Mouse (Mus musculus) lung, postnatal 0 days (tissue): ENCODE data around the gene Mybpc2. TPM values are rescaled to one million over a fixed set of nuclear protein-coding genes. Genes with fewer than 3 reads are reported as not detected.

ENCODE experiments used
- ATAC-seq: fragments of 200-750 bp; cut with Nextera tagmentation; 2 replicates; pipeline ENCODE4 v1.8.0; 2017; ENCODE audit warnings: moderate library complexity
- DNase-seq: peaks from one replicate; pipeline ENCODE4 v3.0.0-alpha.2; 2016; ENCODE audit warnings: low spot score
- H3K27ac ChIP-seq: fragments of 300-500 bp; sonication (generic); 2 replicates; pipeline ENCODE4 v1.5.1; 2014; ENCODE audit warnings: antibody characterized with exemption, mild to moderate bottlenecking, low read length, mixed read lengths
- H3K27me3 ChIP-seq: fragments of 300-500 bp; sonication (generic); replicated peaks from 2 replicates; pipeline ENCODE4 v1.6.1; 2014; ENCODE audit warnings: low read length, mixed read lengths; ENCODE audit not compliant: insufficient read depth
- H3K36me3 ChIP-seq: fragments of 300-500 bp; sonication (generic); 2 replicates; pipeline ENCODE4 v1.6.1; 2014; ENCODE audit warnings: low read length, mixed read lengths; ENCODE audit not compliant: insufficient read depth
- H3K4me1 ChIP-seq: fragments of 300-500 bp; sonication (generic); 2 replicates; pipeline ENCODE4 v1.6.1; 2014; ENCODE audit warnings: antibody characterized with exemption, low read depth, low read length, mixed read lengths; ENCODE audit not compliant: insufficient read depth
- H3K4me2 ChIP-seq: fragments of 300-500 bp; sonication (generic); replicated peaks from 2 replicates; pipeline ENCODE4 v1.6.1; 2014; ENCODE audit warnings: low read depth, mild to moderate bottlenecking, low read length, moderate library complexity, mixed read lengths
- H3K4me3 ChIP-seq: fragments of 300-500 bp; sonication (generic); 2 replicates; pipeline ENCODE4 v1.5.1; 2014; ENCODE audit warnings: low read depth, low read length
- H3K9ac ChIP-seq: fragments of 300-500 bp; sonication (generic); replicated peaks from 2 replicates; pipeline ENCODE4 v1.6.1; 2014; ENCODE audit warnings: low read depth, mild to moderate bottlenecking
- H3K9me3 ChIP-seq: fragments of 300-500 bp; sonication (generic); 2 replicates; pipeline ENCODE4 v1.6.1; 2016; ENCODE audit warnings: low read length, mixed read lengths
- CTCF ChIP-seq: IDR thresholded peaks from 2 replicates; pipeline ENCODE4 v1.5.1; 2016; ENCODE audit warnings: antibody characterized with exemption, mild to moderate bottlenecking
- EP300 ChIP-seq: IDR thresholded peaks from 2 replicates; pipeline ENCODE4 v1.6.1; 2016; ENCODE audit warnings: antibody characterized with exemption, mild to moderate bottlenecking, control low read depth
- WGBS: fragments of 180-500 bp; shearing (Covaris S2); extraction: QIAGEN DNeasy Blood & Tissue Kit; methylation state at CpG from one replicate; pipeline ENCODE4 v1.1.7; 2014; 5-methylcytosine and 5-hydroxymethylcytosine counted together
- polyA plus RNA-seq: library from polyadenylated mRNA; unstranded; fragments of >200 nt; fragmentation: Nextera tagmentation; extraction: Ambion mirVana; gene quantifications from 2 replicates; pipeline ENCODE4 v1.2.1, GENCODE M21; 2015

Gene Mybpc2
- polyA plus RNA-seq, 1 experiment from 2014 or later, result 0.37 TPM

DNA sequence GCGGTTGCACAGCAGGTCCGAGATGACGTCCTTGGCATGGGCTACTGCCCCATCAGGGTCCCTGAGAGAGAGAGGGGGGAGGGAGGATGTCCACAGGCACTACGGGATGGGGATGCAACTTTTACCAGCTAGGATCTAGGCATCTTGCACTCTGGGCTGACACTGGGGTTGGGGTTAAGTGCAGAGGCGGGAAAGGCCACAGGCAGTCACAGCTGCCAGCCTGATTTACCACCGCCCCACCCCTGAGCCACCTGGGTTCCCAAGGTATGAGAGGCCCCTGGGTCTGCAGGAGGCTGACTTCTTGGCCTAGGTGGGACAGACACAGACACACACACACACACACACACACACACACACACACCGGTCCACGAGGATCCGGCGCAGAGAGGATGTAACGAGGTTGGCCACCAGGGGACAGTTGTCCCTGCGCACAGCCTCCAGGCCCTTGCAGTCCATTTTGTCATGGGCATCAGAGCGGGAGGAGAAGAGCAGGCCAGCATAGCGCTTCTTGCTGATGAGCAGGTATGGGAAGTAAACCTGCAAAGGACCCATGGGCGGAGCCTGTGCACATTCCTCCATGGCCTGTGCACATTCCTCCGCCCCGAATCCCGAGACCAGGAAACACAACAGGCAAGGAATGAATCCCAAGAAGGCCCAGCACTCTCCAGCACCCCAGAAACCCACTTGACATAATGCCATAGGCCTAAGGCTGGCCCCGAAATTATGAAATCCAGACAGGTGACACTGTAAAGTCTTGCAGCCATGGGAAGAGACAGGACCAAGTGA is 10.4 kb upstream of the Mybpc2 start:
- H3K9me3 ChIP-seq, result no peaks in the 10 kb centered on the region
- WGBS, result 78% methylated on average over 18 of the region's 19 CpGs
- TF ChIP-seq EP300, result no peak
- peak; percentile 45 for TF ChIP-seq CTCF
- no peaks in the 10 kb centered on the region for H3K4me1 ChIP-seq
- no peak for ATAC-seq
- no peak overlapping the region for H3K4me3 ChIP-seq
- 0 out of 2 replicates have a peak, but pooled peaks cover 7% of the 10 kb centered on the region for H3K36me3 ChIP-seq
- H3K4me2 ChIP-seq, result no peak overlapping the region
- H3K27ac ChIP-seq, result no peak overlapping the region
- no peak overlapping the region for H3K9ac ChIP-seq
- DNase-seq, result no peak
- H3K27me3 ChIP-seq, result no peaks in the 10 kb centered on the region

DNA sequence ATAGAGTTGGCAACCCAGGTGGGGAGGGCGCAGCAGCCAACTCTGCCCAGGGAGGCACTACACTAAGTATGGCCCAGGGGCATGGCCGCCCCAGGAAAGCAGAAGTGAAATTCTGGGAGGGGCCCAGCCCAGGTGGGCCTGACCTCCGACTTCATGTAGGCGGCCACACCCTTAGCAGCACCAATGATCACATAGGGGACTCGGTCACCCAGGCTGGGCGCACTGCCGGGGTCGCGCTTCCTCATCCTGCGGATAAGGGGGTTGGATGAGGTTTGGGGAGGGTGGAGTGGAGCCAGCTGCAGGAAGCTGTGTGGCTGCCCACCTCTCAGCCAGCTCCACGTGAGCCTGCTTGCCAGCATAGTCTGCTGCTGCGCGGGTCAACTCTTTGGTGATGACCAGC is 9.8 kb upstream of the Mybpc2 start:
- DNase-seq (no peak), ATAC-seq (no peak)
- Histone ChIP-seq H3K27me3 (no peaks in the 10 kb centered on the region), H3K27ac (no peak overlapping the region), H3K9me3 (no peaks in the 10 kb centered on the region), H3K9ac (no peak overlapping the region), H3K4me3 (no peak overlapping the region), H3K36me3 (0 out of 2 replicates have a peak, but pooled peaks cover 1% of the 10 kb centered on the region), H3K4me1 (no peaks in the 10 kb centered on the region), H3K4me2 (no peak overlapping the region)
- 84% methylated on average over 13 of the region's 13 CpGs for WGBS
- TF ChIP-seq CTCF (no peak), EP300 (no peak)

DNA sequence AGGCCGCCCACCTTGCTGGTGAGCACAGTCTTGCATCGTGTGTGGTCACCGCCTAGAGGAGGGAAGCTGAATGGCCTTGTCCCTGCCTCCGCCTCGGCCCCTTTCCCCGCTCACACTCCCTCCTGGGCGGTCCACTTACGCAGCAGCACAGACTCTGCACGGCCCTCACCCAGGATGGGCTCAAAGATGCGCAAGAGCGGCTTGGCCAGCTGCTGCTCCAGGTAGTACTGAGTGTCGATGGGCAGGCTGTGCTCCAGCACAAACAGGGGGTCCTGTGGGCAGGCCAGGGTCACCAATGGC is 9.2 kb upstream of the Mybpc2 start:
- no peaks in the 10 kb centered on the region for H3K4me1 ChIP-seq
- H3K4me2 ChIP-seq, result no peak overlapping the region
- TF ChIP-seq EP300 (no peak), CTCF (no peak)
- ATAC-seq (no peak), DNase-seq (no peak)
- no peak overlapping the region for H3K9ac ChIP-seq
- no peak overlapping the region for H3K4me3 ChIP-seq
- 83% methylated on average over 12 of the region's 12 CpGs for WGBS
- H3K36me3 ChIP-seq, result no peaks in the 10 kb centered on the region
- H3K9me3 ChIP-seq, result no peaks in the 10 kb centered on the region
- no peaks in the 10 kb centered on the region for H3K27me3 ChIP-seq
- no peak overlapping the region for H3K27ac ChIP-seq

DNA sequence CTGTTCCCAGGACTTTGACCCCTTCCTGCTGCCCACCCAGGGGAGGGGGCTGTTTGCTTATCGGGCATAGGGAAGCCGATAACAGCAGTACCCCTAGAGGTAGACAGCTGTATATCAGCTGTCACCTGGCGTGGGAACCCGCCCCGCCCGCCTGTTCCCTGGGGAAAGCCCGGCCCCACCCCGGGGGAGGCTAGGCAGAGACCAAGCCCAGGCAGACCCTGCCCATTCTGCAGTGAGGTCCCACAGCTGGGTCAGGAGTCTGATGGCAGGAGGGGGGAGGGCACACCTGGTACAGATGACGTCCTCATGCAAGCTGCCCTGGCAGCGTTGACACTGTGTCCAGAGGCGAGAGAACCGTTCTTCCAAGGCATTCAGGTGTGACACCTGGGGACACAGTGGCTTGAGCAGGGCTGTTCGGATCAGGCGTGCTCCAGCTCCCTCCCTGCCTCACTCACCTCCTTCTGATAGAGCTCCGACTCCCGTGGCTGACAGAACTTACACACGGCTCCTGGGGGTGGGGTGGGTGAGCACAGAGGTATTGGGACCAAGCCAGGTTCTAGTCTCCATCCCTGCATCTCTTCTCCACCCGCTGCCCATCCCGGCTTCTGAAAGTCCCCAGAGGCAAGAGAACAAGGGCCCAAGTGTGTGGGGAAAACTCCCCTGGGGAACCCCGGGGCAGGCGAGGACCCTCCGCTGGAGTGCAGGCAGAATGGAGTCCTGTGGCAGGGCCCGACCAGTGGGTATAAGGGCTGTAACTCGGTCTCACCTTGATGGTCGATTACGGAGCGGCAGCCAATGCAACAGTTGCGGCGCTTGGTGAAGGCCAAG is 8.7 kb upstream of the Mybpc2 start:
- WGBS, result 83% methylated on average over 29 of the region's 29 CpGs
- H3K4me3 ChIP-seq, result no peak overlapping the region
- H3K27ac ChIP-seq, result no peak overlapping the region
- H3K4me2 ChIP-seq, result no peak overlapping the region
- H3K36me3 ChIP-seq, result no peaks in the 10 kb centered on the region
- DNase-seq (no peak), ATAC-seq (no peak)
- H3K9me3 ChIP-seq, result no peaks in the 10 kb centered on the region
- H3K4me1 ChIP-seq, result no peaks in the 10 kb centered on the region
- H3K9ac ChIP-seq, result no peak overlapping the region
- TF ChIP-seq EP300 (no peak), CTCF (no peak)
- no peaks in the 10 kb centered on the region for H3K27me3 ChIP-seq

DNA sequence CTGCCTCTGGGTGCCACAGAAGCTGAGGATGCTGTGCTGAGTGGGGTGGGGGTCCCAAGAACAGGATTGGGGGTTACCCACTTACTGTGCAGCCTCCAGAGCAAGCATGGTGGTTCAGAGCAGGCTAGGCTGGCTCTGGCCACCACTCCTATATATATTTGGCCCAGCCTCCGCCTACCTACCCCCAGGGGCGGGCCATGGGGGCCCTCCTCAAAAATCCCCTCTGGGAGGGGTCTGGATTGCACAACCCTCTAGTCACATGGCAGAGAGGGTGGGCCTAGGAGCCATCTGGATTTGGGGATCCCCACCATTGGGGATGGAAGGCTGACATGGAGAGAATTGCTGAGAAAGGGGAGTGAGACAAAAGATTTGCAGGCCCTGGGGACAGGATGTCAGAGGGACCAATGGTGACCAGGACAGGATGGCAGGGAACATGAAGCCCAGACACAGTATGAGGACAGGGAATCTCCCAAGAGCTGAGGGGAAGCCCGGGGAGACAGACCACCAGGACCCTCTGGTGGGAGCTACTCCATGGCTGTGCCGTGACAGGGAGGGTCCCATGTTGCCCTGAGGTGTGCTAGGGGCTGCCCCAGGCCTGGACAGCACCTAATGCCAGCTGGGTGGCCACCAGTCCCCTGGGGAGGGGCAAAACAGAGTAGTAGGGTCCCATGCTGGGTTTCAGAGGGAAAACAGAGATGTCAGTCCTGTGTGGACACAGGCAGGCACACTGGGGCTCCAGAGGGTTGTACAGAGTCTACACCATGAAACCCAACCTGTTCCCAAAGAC is 7.7 kb upstream of the Mybpc2 start, which contains the start of gene Spib:
TSS of gene Spib (minus strand) at position 126 of the 787 bp plus-strand sequence.
- Histone ChIP-seq H3K4me2 (no peak within 1 kb of the TSS), H3K4me3 (no peak within 1 kb of the TSS), H3K36me3 (no peaks in the 10 kb centered on the region), H3K9ac (no peak within 1 kb of the TSS), H3K27ac (no peak within 1 kb of the TSS), H3K9me3 (no peaks in the 10 kb centered on the region), H3K27me3 (no peaks in the 10 kb centered on the region), H3K4me1 (no peaks in the 10 kb centered on the region)
- no peak for ATAC-seq
- 82% methylated on average over 4 of the region's 4 CpGs for WGBS
- DNase-seq, result no peak
- TF ChIP-seq CTCF (no peak), EP300 (no peak)

DNA sequence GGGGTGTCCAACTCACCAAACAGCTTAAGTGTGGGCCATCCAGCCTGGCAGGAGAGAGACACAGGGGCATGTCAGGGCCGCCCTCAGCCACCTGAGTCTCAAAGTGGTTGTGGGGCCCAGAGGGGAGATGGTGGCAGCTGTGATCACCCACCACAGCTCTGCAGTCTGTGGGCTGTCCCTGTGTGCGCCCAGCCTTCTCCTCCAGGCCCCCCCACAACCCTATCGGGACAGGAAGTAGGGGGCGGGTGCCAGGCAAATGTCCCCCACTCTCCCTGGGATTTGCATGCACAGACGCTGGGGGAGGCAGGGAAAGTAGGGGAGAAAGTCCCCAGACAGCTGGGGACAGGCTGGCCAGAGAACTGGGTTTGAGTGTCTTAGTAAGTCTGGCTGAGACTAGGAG is 6.8 kb upstream of the Mybpc2 start:
- TF ChIP-seq EP300, result no peak
- no peak for TF ChIP-seq CTCF
- no peak overlapping the region for H3K4me3 ChIP-seq
- no peaks in the 10 kb centered on the region for H3K36me3 ChIP-seq
- no peaks in the 10 kb centered on the region for H3K27me3 ChIP-seq
- H3K9me3 ChIP-seq, result no peaks in the 10 kb centered on the region
- no peak for DNase-seq
- no peak overlapping the region for H3K4me2 ChIP-seq
- WGBS, result 26% methylated on average over 5 of the region's 5 CpGs
- no peaks in the 10 kb centered on the region for H3K4me1 ChIP-seq
- no peak overlapping the region for H3K9ac ChIP-seq
- no peak for ATAC-seq
- H3K27ac ChIP-seq, result no peak overlapping the region
